ENCODE assay signal across 35 mouse cellular contexts in the genomic region with DNA sequence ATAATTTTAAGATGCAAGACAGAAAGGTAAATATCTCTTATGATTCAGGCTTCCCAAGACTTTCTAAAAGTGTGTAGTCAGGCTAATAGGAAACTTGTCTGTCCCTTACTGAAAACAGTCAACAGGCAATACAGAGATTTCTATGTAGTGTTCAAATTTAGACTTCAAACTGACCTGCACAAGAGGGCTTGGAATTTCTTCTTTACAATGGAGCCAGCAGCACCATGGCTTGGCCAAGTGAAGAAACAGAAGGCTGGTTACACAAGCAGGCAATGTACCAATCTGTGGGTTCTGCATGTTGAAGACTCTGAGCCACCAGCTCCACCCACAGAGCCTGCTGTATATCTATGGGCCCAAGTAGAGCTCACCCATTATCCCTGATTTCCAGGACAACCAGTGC. TPM values are rescaled to one million over a fixed set of nuclear protein-coding genes. Genes with fewer than 3 reads are reported as not detected.
A peak's percentile ranks its signal among the peaks of the same experiment; 100 is the strongest.
DNase-seq lines count a peak whose midpoint lies in the region; ATAC-seq and TF ChIP-seq lines count a peak whose summit lies in the region.
"Had no signal": no experiment of that assay in that cellular context is flagged by ENCODE, and none has a peak within 500 bp of the region (broad histone marks: within the 10 kb centered on the region; RNA-seq: fewer than 3 reads in every experiment).

Gene Ear6 (plus strand): TSS at position 301 of the 400 bp plus-strand sequence.

- no peak for DNase-seq in liver, embryonic 13.5 days
- no peak for DNase-seq in liver
- peak; percentile 20 for DNase-seq in lung, postnatal 36 days
- DNase-seq in lung, postnatal 4 days, result no peak
- no peak for DNase-seq in gastrocnemius, adult 18-20 months (ENCODE audit: low spot score)
- DNase-seq in spleen, postnatal 10 days (ENCODE audit: low spot score in 2 of 2), result no peak
- DNase-seq: adrenal gland, adult 2 months; adrenal gland, postnatal 14 days; B cell, adult 2 months; cerebellum, adult 11-12 months; cerebellum, adult 8-10 months; cerebellum, postnatal 10 days; cerebellum, postnatal 36 days; embryo, embryonic 11 days; gastrocnemius, adult 2 months; gastrocnemius, postnatal 14 days had no signal

- TF ChIP-seq POLR2A in bone marrow, adult 2 months (IDR thresholded peaks at IDR 0.05; ENCODE audit: borderline replicate concordance, control insufficient read depth, low read depth, low read length), result no peak

- H3K27me3 ChIP-seq in liver, embryonic 13.5 days, result no peaks in the 10 kb centered on the region
- H3K27me3 ChIP-seq: CH12.LX; embryonic facial prominence, embryonic 13.5 days; forebrain, embryonic 13.5 days; hindbrain, embryonic 12.5 days; hindbrain, embryonic 15.5 days; Patski had no signal

- no peaks in the 10 kb centered on the region for H3K36me3 ChIP-seq in liver, embryonic 13.5 days
- H3K36me3 ChIP-seq: embryonic facial prominence, embryonic 10.5 days; embryonic facial prominence, embryonic 13.5 days; forebrain, embryonic 10.5 days; G1E; hindbrain, embryonic 12.5 days; hindbrain, embryonic 15.5 days had no signal

- no peak within 1 kb of the TSS for H3K4me3 ChIP-seq in liver, embryonic 13.5 days (replicated peaks)
- peak within 1 kb of the TSS; percentile 11 for H3K4me3 ChIP-seq in bone marrow, adult 2 months (replicated peaks; ENCODE audit: control insufficient read depth, low read depth, low read length)
- H3K4me3 ChIP-seq: embryonic facial prominence, embryonic 10.5 days; embryonic facial prominence, embryonic 13.5 days; forebrain, embryonic 10.5 days; forebrain, embryonic 13.5 days; gastrocnemius, adult 2 months; hindbrain, embryonic 12.5 days; hindbrain, embryonic 15.5 days had no signal

- H3K4me2 ChIP-seq in liver, embryonic 13.5 days, result no peak within 1 kb of the TSS
- H3K4me2 ChIP-seq: embryonic facial prominence, embryonic 13.5 days; forebrain, embryonic 13.5 days; heart, embryonic 11.5 days; hindbrain, embryonic 12.5 days; hindbrain, embryonic 15.5 days had no signal

- no peak within 1 kb of the TSS for H3K27ac ChIP-seq in liver, embryonic 13.5 days
- no peak within 1 kb of the TSS; the same call in 1 of the 2 replicates for H3K27ac ChIP-seq in bone marrow, adult 2 months (ENCODE audit: control insufficient read depth, insufficient read depth, low read depth, low read length, poor library complexity)
- H3K27ac ChIP-seq: embryonic facial prominence, embryonic 10.5 days; embryonic facial prominence, embryonic 13.5 days; forebrain, embryonic 10.5 days; forebrain, embryonic 13.5 days; gastrocnemius, adult 2 months; hindbrain, embryonic 12.5 days; hindbrain, embryonic 15.5 days had no signal

- no peaks in the 10 kb centered on the region for H3K4me1 ChIP-seq in liver, embryonic 13.5 days (replicated peaks)
- H3K4me1 ChIP-seq in bone marrow, adult 2 months (ENCODE audit: control insufficient read depth, insufficient read depth, low read length), result no peaks in the 10 kb centered on the region
- H3K4me1 ChIP-seq: embryonic facial prominence, embryonic 10.5 days; embryonic facial prominence, embryonic 13.5 days; forebrain, embryonic 10.5 days; forebrain, embryonic 13.5 days; hindbrain, embryonic 12.5 days; hindbrain, embryonic 15.5 days had no signal

- ATAC-seq in liver, embryonic 13.5 days (ENCODE audit: low read depth), result no peak
- ATAC-seq: forebrain, embryonic 13.5 days; forebrain, embryonic 16.5 days; Patski had no signal

- H3K9me3 ChIP-seq in liver, embryonic 13.5 days (replicated peaks), result no peaks in the 10 kb centered on the region
- H3K9me3 ChIP-seq: embryonic facial prominence, embryonic 10.5 days; embryonic facial prominence, embryonic 13.5 days; forebrain, embryonic 10.5 days; forebrain, embryonic 13.5 days; G1E; hindbrain, embryonic 12.5 days; hindbrain, embryonic 15.5 days had no signal

- no peak for TF ChIP-seq CTCF in bone marrow, adult 2 months (IDR thresholded peaks at IDR 0.05; ENCODE audit: control insufficient read depth, insufficient read depth, low read length)

- H3K9ac ChIP-seq in liver, embryonic 13.5 days, result no peak within 1 kb of the TSS
- H3K9ac ChIP-seq: embryonic facial prominence, embryonic 13.5 days; forebrain, embryonic 13.5 days; hindbrain, embryonic 12.5 days; hindbrain, embryonic 15.5 days had no signal

RNA-seq across cellular contexts. Expression of gene Ear6, which starts in this region (rescaled TPM):
- 9.8 and 10.1 TPM in 2 replicates for polyA plus RNA-seq in liver, embryonic 13.5 days (2015; fragmentation: Nextera tagmentation; extraction: Ambion mirVana)
- 10.0 TPM in 1 of 2 replicates, not detected in the other for polyA plus RNA-seq in bone marrow, adult 2 months (2011; ENCODE audit: insufficient read depth, insufficient read length, low replicate concordance, missing spikeins)
- not detected for total RNA-seq in gastrocnemius, adult 18-20 months (2021)
- total RNA-seq: adrenal gland, adult 2 months; CH12.LX; G1E; gastrocnemius, adult 2 months; gastrocnemius, postnatal 14 days; gastrocnemius, postnatal 4 days; heart, adult 8-10 months; heart, postnatal 25 days had no signal
- polyA plus RNA-seq: adrenal gland, adult 2 months; brain, embryonic 14.5 days; cortical plate, adult 2 months; embryonic facial prominence, embryonic 10.5 days; embryonic facial prominence, embryonic 13.5 days; forebrain, embryonic 10.5 days; forebrain, embryonic 13.5 days; forebrain, embryonic 16.5 days; G1E; heart, embryonic 11.5 days; heart, embryonic 14.5 days; heart, postnatal 0 days; hindbrain, embryonic 12.5 days; hindbrain, embryonic 15.5 days; Patski had no signal
